ENCODE assay signal across 10 mouse cellular contexts in genomic region chr1:75385142-75385730, GRCm38 (mm10). TPM values are rescaled to one million over a fixed set of nuclear protein-coding genes. Genes with fewer than 3 reads are reported as not detected.
DNase-seq lines count a peak whose midpoint lies in the region; ATAC-seq and TF ChIP-seq lines count a peak whose summit lies in the region.
"Had no signal": no experiment of that assay in that cellular context is flagged by ENCODE, and none has a peak within 500 bp of the region (broad histone marks: within the 10 kb centered on the region; RNA-seq: fewer than 3 reads in every experiment).

No protein-coding gene starts in this region.

- TF ChIP-seq CTCF in lung, embryonic 14.5 days (IDR thresholded peaks at IDR 0.05; ENCODE audit: low read depth): no peak
- TF ChIP-seq CTCF in lung, adult 2 months (IDR thresholded peaks at IDR 0.05; ENCODE audit: insufficient read depth, low read length): no peak
- no peak for TF ChIP-seq CTCF in olfactory bulb, adult 2 months (IDR thresholded peaks at IDR 0.05; ENCODE audit: insufficient read depth, low read depth, low read length)
- no peak for TF ChIP-seq CTCF in liver, postnatal 0 days (IDR thresholded peaks at IDR 0.05; ENCODE audit: low read depth)

- H3K4me2 ChIP-seq in lung, embryonic 14.5 days: peak overlapping the region; percentile 10; the same call in 1 of the 2 replicates
- H3K4me2 ChIP-seq in hindbrain, embryonic 15.5 days: peak overlapping the region; percentile 47
- H3K4me2 ChIP-seq in liver, postnatal 0 days (ENCODE audit: low read depth, low read length): no peak overlapping the region

- H3K9me3 ChIP-seq in lung, embryonic 14.5 days (ENCODE audit: low read depth, low read length): no peaks in the 10 kb centered on the region
- H3K9me3 ChIP-seq in hindbrain, embryonic 15.5 days: no peaks in the 10 kb centered on the region
- H3K9me3 ChIP-seq in liver, postnatal 0 days (ENCODE audit: low read length): peaks cover 7% of the 10 kb centered on the region; the same call in 1 of the 2 replicates

- TF ChIP-seq EP300 in liver, postnatal 0 days (IDR thresholded peaks at IDR 0.05; ENCODE audit: low read depth): no peak

- peak overlapping the region; percentile 9; the same call in 1 of the 2 replicates for H3K9ac ChIP-seq in lung, embryonic 14.5 days
- peak overlapping the region; percentile 17 for H3K9ac ChIP-seq in hindbrain, embryonic 15.5 days
- no peak overlapping the region for H3K9ac ChIP-seq in liver, postnatal 0 days (replicated peaks)

- TF ChIP-seq POLR2A in lung, adult 2 months (IDR thresholded peaks at IDR 0.05; ENCODE audit: borderline replicate concordance, extremely low read depth, low read depth, low read length): no peak
- TF ChIP-seq POLR2A in olfactory bulb, adult 2 months (IDR thresholded peaks at IDR 0.05; ENCODE audit: insufficient read depth, low read depth, low read length): no peak

- peaks cover 25% of the 10 kb centered on the region for H3K27me3 ChIP-seq in lung, embryonic 14.5 days (ENCODE audit: insufficient read depth, low read length)
- H3K27me3 ChIP-seq in hindbrain, embryonic 15.5 days: peaks cover 16% of the 10 kb centered on the region
- H3K27me3 ChIP-seq in liver, postnatal 0 days (ENCODE audit: insufficient read depth, low read length): peaks cover 80% of the 10 kb centered on the region

- peaks cover 12% of the 10 kb centered on the region; the same call in 1 of the 2 replicates for H3K36me3 ChIP-seq in lung, embryonic 14.5 days (ENCODE audit: insufficient read depth)
- H3K36me3 ChIP-seq in hindbrain, embryonic 15.5 days: no peaks in the 10 kb centered on the region
- no peaks in the 10 kb centered on the region for H3K36me3 ChIP-seq in liver, postnatal 0 days (replicated peaks; ENCODE audit: insufficient read depth, low read length)

- H3K4me1 ChIP-seq in lung, embryonic 14.5 days (ENCODE audit: insufficient read depth): peaks cover 21% of the 10 kb centered on the region
- no peaks in the 10 kb centered on the region for H3K4me1 ChIP-seq in lung, adult 2 months (ENCODE audit: control insufficient read depth, insufficient read depth, low read length)
- peaks cover 78% of the 10 kb centered on the region for H3K4me1 ChIP-seq in hindbrain, embryonic 15.5 days (replicated peaks)
- peaks cover 63% of the 10 kb centered on the region for H3K4me1 ChIP-seq in olfactory bulb, adult 2 months (ENCODE audit: control insufficient read depth, insufficient read depth, low read length)
- peaks cover 4% of the 10 kb centered on the region; the same call in 1 of the 2 replicates for H3K4me1 ChIP-seq in liver, postnatal 0 days (ENCODE audit: insufficient read depth)

- peak; percentile 14; the same call in 1 of the 2 replicates for ATAC-seq in frontal cortex, adult (ENCODE audit: low TSS enrichment)
- ATAC-seq in lung, embryonic 14.5 days (ENCODE audit: insufficient read depth): no peak
- no peak for ATAC-seq in hindbrain, embryonic 15.5 days (ENCODE audit: low FRiP score, low read depth)
- ATAC-seq in liver, postnatal 0 days: no peak

- WGBS in lung, embryonic 14.5 days: 61% methylated on average over 20 of the region's 20 CpGs
- 72% methylated on average over 20 of the region's 20 CpGs for WGBS in lung, adult 2 months
- WGBS in hindbrain, embryonic 15.5 days: 54% methylated on average over 20 of the region's 20 CpGs
- 59% methylated on average over 20 of the region's 20 CpGs for WGBS in olfactory bulb, adult 2 months
- WGBS in liver, postnatal 0 days (ENCODE audit: insufficient replicate concordance): 73% methylated on average over 16 of the region's 20 CpGs

- no peak overlapping the region for H3K4me3 ChIP-seq in lung, embryonic 14.5 days (ENCODE audit: low read depth, low read length)
- H3K4me3 ChIP-seq in lung, adult 2 months (replicated peaks; ENCODE audit: extremely low read depth, low read depth, low read length): no peak overlapping the region
- H3K4me3 ChIP-seq in hindbrain, embryonic 15.5 days: peak overlapping the region; percentile 9
- H3K4me3 ChIP-seq in olfactory bulb, adult 2 months (ENCODE audit: insufficient read depth, low read depth, low read length): peak overlapping the region; percentile 39
- H3K4me3 ChIP-seq in liver, postnatal 0 days (ENCODE audit: low read depth, low read length): no peak overlapping the region

- DNase-seq in frontal cortex, postnatal 10 days (ENCODE audit: low spot score in 2 of 2): no peak
- DNase-seq in lung, embryonic 14.5 days: no peak
- DNase-seq in lung, adult 2 months: no peak
- DNase-seq in urinary bladder, postnatal 4 days (ENCODE audit: low spot score in 2 of 2): no peak
- no peak for DNase-seq in liver, postnatal 0 days
- DNase-seq: lung, postnatal 36 days; spleen, adult 18-20 months had no signal

- H3K27ac ChIP-seq in lung, embryonic 14.5 days (ENCODE audit: low read depth): no peak overlapping the region
- no peak overlapping the region for H3K27ac ChIP-seq in hindbrain, embryonic 15.5 days (replicated peaks)
- H3K27ac ChIP-seq in olfactory bulb, adult 2 months (ENCODE audit: insufficient read depth, low read depth, low read length): peak overlapping the region; percentile 81
- no peak overlapping the region for H3K27ac ChIP-seq in liver, postnatal 0 days (ENCODE audit: low read depth)

RNA-seq across cellular contexts. Expression of gene Speg, which starts 10.1 kb away (rescaled TPM):
- polyA plus RNA-seq in lung, embryonic 14.5 days (2014; fragmentation: Nextera tagmentation; extraction: Ambion mirVana): 40.1 and 44.7 TPM in 2 replicates
- 31.5 and 35.0 TPM in 2 replicates for polyA plus RNA-seq in lung, adult 2 months (2012; rRNA removed)
- polyA plus RNA-seq in hindbrain, embryonic 15.5 days (2015; fragmentation: Nextera tagmentation; extraction: Ambion mirVana): 22.4 and 25.0 TPM in 2 replicates
- polyA plus RNA-seq in olfactory bulb, adult 2 months (2012; ENCODE audit: insufficient read depth, insufficient read length, low replicate concordance, missing spikeins): not detected in 2 replicates
- 3.4 and 3.5 TPM in 2 replicates for polyA plus RNA-seq in liver, postnatal 0 days (2015; fragmentation: Nextera tagmentation; extraction: Ambion mirVana)

RNA-seq across cellular contexts. Expression of gene Des, which starts 25.1 kb away (rescaled TPM):
- 42.9 and 46.3 TPM in 2 replicates for polyA plus RNA-seq in lung, embryonic 14.5 days (2014; fragmentation: Nextera tagmentation; extraction: Ambion mirVana)
- polyA plus RNA-seq in lung, adult 2 months (2012; rRNA removed): 107 and 185 TPM in 2 replicates
- 1.1 and 1.7 TPM in 2 replicates for polyA plus RNA-seq in hindbrain, embryonic 15.5 days (2015; fragmentation: Nextera tagmentation; extraction: Ambion mirVana)
- polyA plus RNA-seq in olfactory bulb, adult 2 months (2012; ENCODE audit: insufficient read depth, insufficient read length, low replicate concordance, missing spikeins): not detected in 2 replicates
- 4.0 and 14.2 TPM in 2 replicates for polyA plus RNA-seq in liver, postnatal 0 days (2015; fragmentation: Nextera tagmentation; extraction: Ambion mirVana)

RNA-seq across cellular contexts. Expression of gene Gmppa, which starts 50.5 kb away (rescaled TPM):
- polyA plus RNA-seq in lung, embryonic 14.5 days (2014; fragmentation: Nextera tagmentation; extraction: Ambion mirVana): 61.2 and 67.3 TPM in 2 replicates
- 106 and 125 TPM in 2 replicates for polyA plus RNA-seq in lung, adult 2 months (2012; rRNA removed)
- polyA plus RNA-seq in hindbrain, embryonic 15.5 days (2015; fragmentation: Nextera tagmentation; extraction: Ambion mirVana): 73.8 and 79.0 TPM in 2 replicates
- not detected in 2 replicates for polyA plus RNA-seq in olfactory bulb, adult 2 months (2012; ENCODE audit: insufficient read depth, insufficient read length, low replicate concordance, missing spikeins)
- polyA plus RNA-seq in liver, postnatal 0 days (2015; fragmentation: Nextera tagmentation; extraction: Ambion mirVana): 21.0 and 22.0 TPM in 2 replicates

Comparison
In these comparisons a context has a peak if more than half of its experiments do, and no peak if none do; other contexts are left out.
1. H3K4me3 ChIP-seq: peak in hindbrain, embryonic 15.5 days (single experiment) and olfactory bulb, adult 2 months (single experiment); none in lung, embryonic 14.5 days (single experiment), lung, adult 2 months (single experiment) and liver, postnatal 0 days (single experiment).
2. RNA of gene Gmppa, which starts 50.5 kb away (polyA plus RNA-seq): 106 to 125 TPM in lung, adult 2 months, 73.8 to 79.0 TPM in hindbrain, embryonic 15.5 days, 61.2 to 67.3 TPM in lung, embryonic 14.5 days and 21.0 to 22.0 TPM in liver, postnatal 0 days; not detected in olfactory bulb, adult 2 months; every median in the first group is over 10 times any median in the second.